Mouse (Mus musculus): ENCODE data around the gene Cenpq. TPM values are rescaled to one million over a fixed set of nuclear protein-coding genes. Genes with fewer than 3 reads are reported as not detected.
A peak's percentile ranks its signal among the peaks of the same experiment; 100 is the strongest.

Gene Cenpq
- 11.2 and 18.4 TPM in 2 replicates for polyA plus RNA-seq (2011; ENCODE audit: insufficient read depth, insufficient read length, low replicate concordance, missing spikeins)

GRCm38 (mm10) chr17:40934420-40935231, at the start of gene Cenpq, which contains the start of gene Mut:
Cenpq (minus strand) TSS chr17:40935047.
Mut (plus strand) TSS chr17:40934685.
- Histone ChIP-seq H3K27ac (ENCODE audit: control insufficient read depth, insufficient read depth, low read depth, low read length, poor library complexity) (peak within 1 kb of the TSS; percentile 73), H3K4me1 (ENCODE audit: control insufficient read depth, insufficient read depth, low read length) (no peaks in the 10 kb centered on the region), H3K4me3 (replicated peaks; ENCODE audit: control insufficient read depth, low read depth, low read length) (peak within 1 kb of the TSS; percentile 96)
- TF ChIP-seq POLR2A (IDR thresholded peaks at IDR 0.05; ENCODE audit: borderline replicate concordance, control insufficient read depth, low read depth, low read length) (no peak; the same call in 1 of the 2 replicates), CTCF (IDR thresholded peaks at IDR 0.05; ENCODE audit: control insufficient read depth, insufficient read depth, low read length) (no peak)
- WGBS = under 1% methylated on average over 50 of the region's 50 CpGs

- WGBS = 75% methylated on average over 11 of the region's 11 CpGs
Observed at GRCm38 (mm10) chr17:40977914-40978313, 43.1 kb upstream of the Cenpq start.

GRCm38 (mm10) chr17:40948518-40948917, 13.7 kb upstream of the Cenpq start:
- no peak overlapping the region for H3K27ac ChIP-seq (ENCODE audit: control insufficient read depth, insufficient read depth, low read depth, low read length, poor library complexity)
- TF ChIP-seq CTCF (IDR thresholded peaks at IDR 0.05; ENCODE audit: control insufficient read depth, insufficient read depth, low read length) (no peak), POLR2A (IDR thresholded peaks at IDR 0.05; ENCODE audit: borderline replicate concordance, control insufficient read depth, low read depth, low read length) (no peak)
- H3K4me1 ChIP-seq (ENCODE audit: control insufficient read depth, insufficient read depth, low read length) = no peaks in the 10 kb centered on the region
- no peak overlapping the region for H3K4me3 ChIP-seq (replicated peaks; ENCODE audit: control insufficient read depth, low read depth, low read length)
- WGBS = 78% methylated on average over 3 of the region's 3 CpGs

More at GRCm38 (mm10) chr17:40977914-40978313, 43.1 kb upstream of the Cenpq start:
- no peak for TF ChIP-seq CTCF (IDR thresholded peaks at IDR 0.05; ENCODE audit: control insufficient read depth, insufficient read depth, low read length)
- TF ChIP-seq POLR2A (IDR thresholded peaks at IDR 0.05; ENCODE audit: borderline replicate concordance, control insufficient read depth, low read depth, low read length) = no peak
- no peak overlapping the region for H3K4me3 ChIP-seq (replicated peaks; ENCODE audit: control insufficient read depth, low read depth, low read length)
- H3K4me1 ChIP-seq (ENCODE audit: control insufficient read depth, insufficient read depth, low read length) = no peaks in the 10 kb centered on the region
- H3K27ac ChIP-seq (ENCODE audit: control insufficient read depth, insufficient read depth, low read depth, low read length, poor library complexity) = no peak overlapping the region

GRCm38 (mm10) chr17:40933985-40934384, 862 bp downstream of the Cenpq start:
- Histone ChIP-seq H3K4me1 (ENCODE audit: control insufficient read depth, insufficient read depth, low read length) (no peaks in the 10 kb centered on the region), H3K4me3 (replicated peaks; ENCODE audit: control insufficient read depth, low read depth, low read length) (peak overlapping the region; percentile 96), H3K27ac (ENCODE audit: control insufficient read depth, insufficient read depth, low read depth, low read length, poor library complexity) (peak overlapping the region; percentile 73)
- TF ChIP-seq CTCF (IDR thresholded peaks at IDR 0.05; ENCODE audit: control insufficient read depth, insufficient read depth, low read length) (no peak), POLR2A (IDR thresholded peaks at IDR 0.05; ENCODE audit: borderline replicate concordance, control insufficient read depth, low read depth, low read length) (no peak)
- WGBS = under 1% methylated on average over 14 of the region's 14 CpGs

- TF ChIP-seq CTCF (IDR thresholded peaks at IDR 0.05; ENCODE audit: control insufficient read depth, insufficient read depth, low read length) = no peak
- TF ChIP-seq POLR2A (IDR thresholded peaks at IDR 0.05; ENCODE audit: borderline replicate concordance, control insufficient read depth, low read depth, low read length) = no peak
- Histone ChIP-seq H3K4me1 (ENCODE audit: control insufficient read depth, insufficient read depth, low read length) (no peaks in the 10 kb centered on the region), H3K27ac (ENCODE audit: control insufficient read depth, insufficient read depth, low read depth, low read length, poor library complexity) (no peak overlapping the region), H3K4me3 (replicated peaks; ENCODE audit: control insufficient read depth, low read depth, low read length) (no peak overlapping the region)
- WGBS = 75% methylated on average over 2 of the region's 2 CpGs
Observed at GRCm38 (mm10) chr17:40915499-40915898, 19.3 kb downstream of the Cenpq start.

- no peak for TF ChIP-seq CTCF (IDR thresholded peaks at IDR 0.05; ENCODE audit: control insufficient read depth, insufficient read depth, low read length)
- TF ChIP-seq POLR2A (IDR thresholded peaks at IDR 0.05; ENCODE audit: borderline replicate concordance, control insufficient read depth, low read depth, low read length) = no peak
- H3K27ac ChIP-seq (ENCODE audit: control insufficient read depth, insufficient read depth, low read depth, low read length, poor library complexity) = no peak within 1 kb of the TSS
- no peaks in the 10 kb centered on the region for H3K4me1 ChIP-seq (ENCODE audit: control insufficient read depth, insufficient read depth, low read length)
- 85% methylated on average over 2 of the region's 2 CpGs for WGBS
- H3K4me3 ChIP-seq (replicated peaks; ENCODE audit: control insufficient read depth, low read depth, low read length) = no peak within 1 kb of the TSS
Observed at GRCm38 (mm10) chr17:40914250-40914649, 20.6 kb downstream of the Cenpq start, which contains the start of gene Glyatl3. Glyatl3 (minus strand) TSS chr17:40914350.

GRCm38 (mm10) chr17:40904721-40905154, 30.1 kb downstream of the Cenpq start:
- 9% methylated on average over 14 of the region's 14 CpGs for WGBS
- no peak for TF ChIP-seq POLR2A (IDR thresholded peaks at IDR 0.05; ENCODE audit: borderline replicate concordance, control insufficient read depth, low read depth, low read length)
- TF ChIP-seq CTCF (IDR thresholded peaks at IDR 0.05; ENCODE audit: control insufficient read depth, insufficient read depth, low read length) = no peak
- H3K27ac ChIP-seq (ENCODE audit: control insufficient read depth, insufficient read depth, low read depth, low read length, poor library complexity) = no peak overlapping the region
- no peaks in the 10 kb centered on the region; the same call in 1 of the 2 replicates for H3K4me1 ChIP-seq (ENCODE audit: control insufficient read depth, insufficient read depth, low read length)
- no peak overlapping the region for H3K4me3 ChIP-seq (replicated peaks; ENCODE audit: control insufficient read depth, low read depth, low read length)

- WGBS = 39% methylated on average over 11 of the region's 11 CpGs
- no peak overlapping the region for H3K4me3 ChIP-seq (replicated peaks; ENCODE audit: control insufficient read depth, low read depth, low read length)
- H3K27ac ChIP-seq (ENCODE audit: control insufficient read depth, insufficient read depth, low read depth, low read length, poor library complexity) = no peak overlapping the region
- no peaks in the 10 kb centered on the region; the same call in 1 of the 2 replicates for H3K4me1 ChIP-seq (ENCODE audit: control insufficient read depth, insufficient read depth, low read length)
- no peak for TF ChIP-seq POLR2A (IDR thresholded peaks at IDR 0.05; ENCODE audit: borderline replicate concordance, control insufficient read depth, low read depth, low read length)
Observed at GRCm38 (mm10) chr17:40904056-40904597, 30.7 kb downstream of the Cenpq start.
